12 mouse cellular contexts compared by ENCODE assay signal in the genomic region with DNA sequence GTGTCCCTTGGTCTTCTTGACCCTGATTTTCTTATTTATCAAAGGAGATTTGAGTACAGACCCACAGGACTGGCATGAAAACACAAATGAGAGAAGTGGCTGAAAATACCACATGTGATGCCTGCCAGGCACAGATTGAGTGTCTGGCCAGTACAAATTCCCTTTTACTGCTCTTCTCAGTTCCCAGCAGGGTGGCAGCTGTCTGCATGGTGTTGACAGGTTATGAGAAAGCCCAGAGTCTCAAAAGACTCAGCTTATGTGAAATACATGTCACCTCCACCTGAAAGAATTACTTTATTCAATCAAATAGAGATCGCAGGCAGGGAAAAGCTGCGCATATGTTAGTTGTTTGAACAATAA.
DNase-seq lines count a peak whose midpoint lies in the region; ATAC-seq lines count a peak whose summit lies in the region.
"Had no signal": no experiment of that assay in that cellular context is flagged by ENCODE, and none has a peak within 500 bp of the region (broad histone marks: within the 10 kb centered on the region; RNA-seq: fewer than 3 reads in every experiment).

No protein-coding gene starts in this region.

- no peaks in the 10 kb centered on the region for H3K27me3 ChIP-seq in forebrain, embryonic 13.5 days
- no peaks in the 10 kb centered on the region for H3K27me3 ChIP-seq in forebrain, embryonic 12.5 days
- H3K27me3 ChIP-seq in heart, embryonic 13.5 days (replicated peaks), result no peaks in the 10 kb centered on the region
- H3K27me3 ChIP-seq: limb, embryonic 12.5 days; neural tube, embryonic 13.5 days had no signal

- H3K4me3 ChIP-seq in forebrain, embryonic 13.5 days, result no peak overlapping the region
- no peak overlapping the region for H3K4me3 ChIP-seq in forebrain, embryonic 12.5 days (replicated peaks)
- no peak overlapping the region for H3K4me3 ChIP-seq in heart, embryonic 13.5 days
- H3K4me3 ChIP-seq: limb, embryonic 12.5 days; neural tube, embryonic 13.5 days had no signal

- WGBS in forebrain, embryonic 13.5 days, result 75% methylated on average over 2 of the region's 2 CpGs
- WGBS in forebrain, embryonic 12.5 days, result 91% methylated on average over 2 of the region's 2 CpGs
- WGBS in heart, embryonic 13.5 days, result 37% methylated on average over 2 of the region's 2 CpGs

- H3K4me2 ChIP-seq in forebrain, embryonic 13.5 days, result no peak overlapping the region
- H3K4me2 ChIP-seq in forebrain, embryonic 12.5 days, result no peak overlapping the region
- H3K4me2 ChIP-seq in heart, embryonic 13.5 days, result peak overlapping the region; percentile 33; the same call in 1 of the 2 replicates
- H3K4me2 ChIP-seq: limb, embryonic 12.5 days; neural tube, embryonic 13.5 days had no signal

- no peaks in the 10 kb centered on the region for H3K36me3 ChIP-seq in forebrain, embryonic 13.5 days (ENCODE audit: poor library complexity, severe bottlenecking)
- H3K36me3 ChIP-seq in forebrain, embryonic 12.5 days (replicated peaks), result no peaks in the 10 kb centered on the region
- H3K36me3 ChIP-seq in heart, embryonic 13.5 days, result no peaks in the 10 kb centered on the region
- H3K36me3 ChIP-seq: limb, embryonic 12.5 days; neural tube, embryonic 13.5 days had no signal

- 0 out of 2 replicates have a peak, but pooled peaks have one; percentile 61 for ATAC-seq in forebrain, embryonic 13.5 days
- ATAC-seq in forebrain, embryonic 12.5 days (ENCODE audit: low FRiP score), result no peak
- no peak; the same call in 1 of the 2 replicates for ATAC-seq in heart, embryonic 13.5 days (ENCODE audit: extremely low read depth, insufficient number of reproducible peaks, low FRiP score, low TSS enrichment)

- DNase-seq in brain, adult 2 months (ENCODE audit: low read depth, low spot score), result peak; percentile 84
- peak; percentile 58 to 80 for DNase-seq in cerebellum, postnatal 25 days
- DNase-seq in left cerebral cortex, adult 9 months (ENCODE audit: low spot score in 2 of 2), result no peak
- DNase-seq in urinary bladder, postnatal 36 days (ENCODE audit: low spot score in 2 of 2), result no peak
- no peak for DNase-seq in kidney, adult 11 months
- DNase-seq: adrenal gland, postnatal 25 days; lung, postnatal 4 days had no signal

- H3K9me3 ChIP-seq in forebrain, embryonic 13.5 days (replicated peaks), result no peaks in the 10 kb centered on the region
- no peaks in the 10 kb centered on the region for H3K9me3 ChIP-seq in forebrain, embryonic 12.5 days
- no peaks in the 10 kb centered on the region for H3K9me3 ChIP-seq in heart, embryonic 13.5 days
- H3K9me3 ChIP-seq: limb, embryonic 12.5 days; neural tube, embryonic 13.5 days had no signal

- H3K4me1 ChIP-seq in forebrain, embryonic 13.5 days, result no peaks in the 10 kb centered on the region
- no peaks in the 10 kb centered on the region for H3K4me1 ChIP-seq in forebrain, embryonic 12.5 days
- peaks cover 17% of the 10 kb centered on the region for H3K4me1 ChIP-seq in heart, embryonic 13.5 days
- H3K4me1 ChIP-seq: neural tube, embryonic 13.5 days had no signal

- no peak overlapping the region for H3K9ac ChIP-seq in forebrain, embryonic 13.5 days
- no peak overlapping the region for H3K9ac ChIP-seq in forebrain, embryonic 12.5 days
- H3K9ac ChIP-seq in heart, embryonic 13.5 days, result no peak overlapping the region
- H3K9ac ChIP-seq: limb, embryonic 12.5 days; neural tube, embryonic 13.5 days had no signal

- no peak overlapping the region for H3K27ac ChIP-seq in forebrain, embryonic 13.5 days
- H3K27ac ChIP-seq in forebrain, embryonic 12.5 days, result no peak overlapping the region
- peak overlapping the region; percentile 86 for H3K27ac ChIP-seq in heart, embryonic 13.5 days (replicated peaks)
- H3K27ac ChIP-seq: limb, embryonic 12.5 days; neural tube, embryonic 13.5 days had no signal

Comparison
In these comparisons a context has a peak if more than half of its experiments do, and no peak if none do; other contexts are left out.
1. DNase-seq: peak in brain, adult 2 months (single experiment) and cerebellum, postnatal 25 days (2 of 2); none in left cerebral cortex, adult 9 months (0 of 2), urinary bladder, postnatal 36 days (0 of 2) and kidney, adult 11 months (single experiment).